ENCODE assay signal across 8 mouse cellular contexts in the genomic region with DNA sequence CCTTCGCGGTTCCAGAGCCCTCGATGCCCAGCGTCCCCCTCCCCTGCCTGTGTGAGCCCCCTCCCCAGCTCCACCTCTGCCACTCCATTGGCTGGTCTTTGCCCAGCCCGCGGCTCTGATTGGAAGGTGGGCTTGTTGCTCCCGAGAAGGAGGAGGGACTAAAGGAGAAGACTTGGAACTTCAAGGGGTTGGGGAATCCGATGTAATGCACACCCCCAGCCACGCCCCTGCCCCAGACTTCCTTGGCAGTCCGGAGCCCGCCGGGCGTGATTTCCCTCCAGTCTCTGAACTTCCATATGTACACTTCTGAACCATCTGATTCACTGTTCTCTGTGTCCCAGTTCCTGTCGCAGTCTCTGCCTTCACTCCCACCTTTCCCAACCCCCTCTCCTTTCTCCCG. TPM values are rescaled to one million over a fixed set of nuclear protein-coding genes. Genes with fewer than 3 reads are reported as not detected.
DNase-seq lines count a peak whose midpoint lies in the region; ATAC-seq and TF ChIP-seq lines count a peak whose summit lies in the region.

Gene Hif3a (minus strand): TSS at position 39 of the 400 bp plus-strand sequence.

- no peaks in the 10 kb centered on the region for H3K9me3 ChIP-seq in embryonic facial prominence, embryonic 10.5 days
- H3K9me3 ChIP-seq in heart, embryonic 13.5 days = no peaks in the 10 kb centered on the region
- H3K9me3 ChIP-seq in kidney, postnatal 0 days (replicated peaks; ENCODE audit: low read length) = no peaks in the 10 kb centered on the region

- H3K9ac ChIP-seq in heart, embryonic 13.5 days = peak within 1 kb of the TSS; percentile 93
- peak within 1 kb of the TSS; percentile 69 for H3K9ac ChIP-seq in kidney, postnatal 0 days (ENCODE audit: low read depth, low read length)

- H3K36me3 ChIP-seq in embryonic facial prominence, embryonic 10.5 days (replicated peaks) = no peaks in the 10 kb centered on the region
- H3K36me3 ChIP-seq in heart, embryonic 13.5 days = no peaks in the 10 kb centered on the region
- no peaks in the 10 kb centered on the region for H3K36me3 ChIP-seq in kidney, postnatal 0 days (ENCODE audit: insufficient read depth, low read length)

- WGBS in embryonic facial prominence, embryonic 10.5 days = under 1% methylated on average over 15 of the region's 15 CpGs
- under 1% methylated on average over 15 of the region's 15 CpGs for WGBS in heart, embryonic 13.5 days
- under 1% methylated on average over 15 of the region's 15 CpGs for WGBS in kidney, postnatal 0 days

- H3K4me3 ChIP-seq in embryonic facial prominence, embryonic 10.5 days = peak within 1 kb of the TSS; percentile 63
- H3K4me3 ChIP-seq in heart, embryonic 13.5 days = peak within 1 kb of the TSS; percentile 78
- H3K4me3 ChIP-seq in kidney, postnatal 0 days (replicated peaks; ENCODE audit: low read depth, low read length) = peak within 1 kb of the TSS; percentile 65

- TF ChIP-seq CTCF in kidney, postnatal 0 days (IDR thresholded peaks at IDR 0.05; ENCODE audit: low read depth) = no peak

- H3K27ac ChIP-seq in embryonic facial prominence, embryonic 10.5 days (replicated peaks) = peak within 1 kb of the TSS; percentile 77
- H3K27ac ChIP-seq in heart, embryonic 13.5 days (replicated peaks) = peak within 1 kb of the TSS; percentile 99
- peak within 1 kb of the TSS; percentile 97 for H3K27ac ChIP-seq in kidney, postnatal 0 days

- peaks cover 53% of the 10 kb centered on the region for H3K4me1 ChIP-seq in embryonic facial prominence, embryonic 10.5 days
- H3K4me1 ChIP-seq in heart, embryonic 13.5 days = peaks cover 55% of the 10 kb centered on the region
- peaks cover 32% of the 10 kb centered on the region for H3K4me1 ChIP-seq in kidney, postnatal 0 days (replicated peaks; ENCODE audit: insufficient read depth, low read length)

- peak; percentile 50; the same call in 1 of the 2 replicates for ATAC-seq in heart, embryonic 13.5 days (ENCODE audit: extremely low read depth, insufficient number of reproducible peaks, low FRiP score, low TSS enrichment)
- ATAC-seq in kidney, postnatal 0 days (replicated peaks; ENCODE audit: low FRiP score, low read depth) = peak; percentile 63

- peaks cover 24% of the 10 kb centered on the region for H3K27me3 ChIP-seq in embryonic facial prominence, embryonic 10.5 days (replicated peaks; ENCODE audit: low read depth, poor library complexity, severe bottlenecking)
- no peaks in the 10 kb centered on the region for H3K27me3 ChIP-seq in heart, embryonic 13.5 days (replicated peaks)
- H3K27me3 ChIP-seq in kidney, postnatal 0 days (ENCODE audit: insufficient read depth, low read length) = no peaks in the 10 kb centered on the region

- peak; percentile 51 for DNase-seq in gastrocnemius, adult 18-20 months (ENCODE audit: low spot score)
- DNase-seq in gastrocnemius, adult 8-10 months (ENCODE audit: low spot score in 2 of 2) = no peak
- peak; percentile 92 for DNase-seq in embryonic facial prominence, embryonic 10.5 days (ENCODE audit: low spot score)
- DNase-seq in kidney, postnatal 0 days (ENCODE audit: low spot score) = peak; percentile 96
- DNase-seq in lung, adult 18-20 months = peak; percentile 85 to 92
- DNase-seq in retina, embryonic 14.5 days (ENCODE audit: low spot score) = peak; percentile 85
- no peak for DNase-seq in spleen, postnatal 36 days (ENCODE audit: low spot score in 2 of 2)

- H3K4me2 ChIP-seq in heart, embryonic 13.5 days = peak within 1 kb of the TSS; percentile 92
- H3K4me2 ChIP-seq in kidney, postnatal 0 days (ENCODE audit: low read length) = peak within 1 kb of the TSS; percentile 73

RNA-seq across cellular contexts. Expression of gene Hif3a, which starts in this region (rescaled TPM):
- 1 to 10 TPM in 1 of 2 experiments, under 1 TPM in 1; 0.64 to 1.6 TPM for total RNA-seq in gastrocnemius, adult 18-20 months (2021)
- 1 to 10 TPM in 2 of 4 experiments, under 1 TPM in 2; 0.75 to 1.7 (median 1.00) TPM for total RNA-seq in gastrocnemius, adult 8-10 months (2022)
- polyA plus RNA-seq in embryonic facial prominence, embryonic 10.5 days (2016; fragmentation: Nextera tagmentation; extraction: Ambion mirVana) = 5.6 and 5.7 TPM in 2 replicates
- polyA plus RNA-seq in heart, embryonic 13.5 days (2015; fragmentation: Nextera tagmentation; extraction: Ambion mirVana) = 26.7 and 26.8 TPM in 2 replicates
- polyA plus RNA-seq in kidney, postnatal 0 days (2015; fragmentation: Nextera tagmentation; extraction: Ambion mirVana) = 5.1 and 6.1 TPM in 2 replicates

Comparison
In these comparisons a context has a peak if more than half of its experiments do, and no peak if none do; other contexts are left out.
1. DNase-seq: peak in gastrocnemius, adult 18-20 months (single experiment), embryonic facial prominence, embryonic 10.5 days (single experiment), kidney, postnatal 0 days (single experiment), lung, adult 18-20 months (2 of 2) and retina, embryonic 14.5 days (single experiment); none in gastrocnemius, adult 8-10 months (0 of 2) and spleen, postnatal 36 days (0 of 2).
2. Peak in every context shown above with its lines, with median percentiles within 50 percentile points of each other: H3K27ac ChIP-seq and H3K4me3 ChIP-seq.